Mouse (Mus musculus): ENCODE data around the gene Klhl35. TPM values are rescaled to one million over a fixed set of nuclear protein-coding genes. Genes with fewer than 3 reads are reported as not detected.

Klhl35 gene
- polyA plus RNA-seq (2015; fragmentation: Illumina TruSeq; extraction: RNeasy Lipid Tissue Mini Kit (QIAGEN cat#74804); ENCODE audit: low read depth, low replicate concordance), result 1.3 TPM

GRCm38 (mm10) chr7:99465811-99466210 is at the start of gene Klhl35:
TSS of gene Klhl35 (plus strand) at chr7:99466004.

GRCm38 (mm10) chr7:99483271-99483923 is 17.6 kb downstream of the Klhl35 start, which contains the start of gene Rps3:
TSS of gene Rps3 (minus strand) at chr7:99483738.

Other genes starting within 250 kb of the Klhl35 start
- not detected for gene Mogat2, start 227.4 kb upstream of the Klhl35 start, polyA plus RNA-seq (2015; fragmentation: Illumina TruSeq; extraction: RNeasy Lipid Tissue Mini Kit (QIAGEN cat#74804); ENCODE audit: low read depth, low replicate concordance)
- gene Map6, start 198.6 kb upstream of the Klhl35 start, polyA plus RNA-seq (2015; fragmentation: Illumina TruSeq; extraction: RNeasy Lipid Tissue Mini Kit (QIAGEN cat#74804); ENCODE audit: low read depth, low replicate concordance), result 84.7 TPM
- gene Serpinh1, start 112.8 kb upstream of the Klhl35 start, polyA plus RNA-seq (2015; fragmentation: Illumina TruSeq; extraction: RNeasy Lipid Tissue Mini Kit (QIAGEN cat#74804); ENCODE audit: low read depth, low replicate concordance), result 26.3 TPM
- 18.6 TPM for gene Gdpd5, start 84.6 kb upstream of the Klhl35 start, polyA plus RNA-seq (2015; fragmentation: Illumina TruSeq; extraction: RNeasy Lipid Tissue Mini Kit (QIAGEN cat#74804); ENCODE audit: low read depth, low replicate concordance)
- gene Rps3, start 17.7 kb downstream of the Klhl35 start, polyA plus RNA-seq (2015; fragmentation: Illumina TruSeq; extraction: RNeasy Lipid Tissue Mini Kit (QIAGEN cat#74804); ENCODE audit: low read depth, low replicate concordance), result 983 TPM
- gene Arrb1, start 69.5 kb downstream of the Klhl35 start, polyA plus RNA-seq (2015; fragmentation: Illumina TruSeq; extraction: RNeasy Lipid Tissue Mini Kit (QIAGEN cat#74804); ENCODE audit: low read depth, low replicate concordance), result 121 TPM
- gene Tpbgl, start 161.1 kb downstream of the Klhl35 start, polyA plus RNA-seq (2015; fragmentation: Illumina TruSeq; extraction: RNeasy Lipid Tissue Mini Kit (QIAGEN cat#74804); ENCODE audit: low read depth, low replicate concordance), result 2.3 TPM
- gene Slco2b1, start 245.3 kb downstream of the Klhl35 start, polyA plus RNA-seq (2015; fragmentation: Illumina TruSeq; extraction: RNeasy Lipid Tissue Mini Kit (QIAGEN cat#74804); ENCODE audit: low read depth, low replicate concordance), result 11.9 TPM